Mouse (Mus musculus) olfactory bulb, adult 2 months (tissue): ENCODE measurements around the gene Paox.

Experiments used
- CTCF ChIP-seq: fragments of 200-500 bp; IDR thresholded peaks from 2 replicates; pipeline ENCODE4 v1.5.1; 2012; ENCODE audit warnings: low read depth, mild to moderate bottlenecking, low read length, moderate library complexity; ENCODE audit not compliant: insufficient read depth
- POLR2A ChIP-seq: fragments of 200-500 bp; IDR thresholded peaks from 2 replicates; pipeline ENCODE4 v1.6.1; 2012; ENCODE audit warnings: mild to moderate bottlenecking, low read depth, low read length, moderate library complexity; ENCODE audit not compliant: insufficient read depth

DNA sequence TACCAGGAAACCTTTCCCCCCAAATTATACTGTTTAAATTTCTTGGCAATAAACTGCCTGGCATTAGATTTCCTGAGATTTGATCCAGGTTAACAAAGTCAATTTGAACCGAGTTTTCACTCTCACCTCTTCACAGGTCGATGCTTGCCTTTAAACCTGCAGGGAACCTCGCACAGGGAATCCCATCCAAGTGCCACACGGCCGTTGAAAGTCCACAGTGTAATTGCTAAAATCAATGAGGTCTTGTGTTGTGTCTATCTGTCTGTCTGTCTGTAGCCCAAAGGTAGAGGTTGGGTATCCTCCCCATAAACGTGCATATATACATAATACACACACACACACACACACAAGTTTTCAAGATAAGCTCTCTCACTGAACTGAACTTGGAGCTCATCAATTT is 48.2 kb upstream of the Paox start:
- no peak for TF ChIP-seq CTCF
- TF ChIP-seq POLR2A, result no peak
